Mouse (Mus musculus) MEL (cell line): ENCODE results near the gene Wdr37. TPM values are rescaled to one million over a fixed set of nuclear protein-coding genes. Genes with fewer than 3 reads are reported as not detected.

Experiments
- DNase-seq: peaks from one replicate; pipeline ENCODE4 v3.0.0; 2011; ENCODE audit warnings: low read depth, low spot score
- H3K27ac ChIP-seq: 2 replicates; pipeline ENCODE4 v1.5.1; 2012; ENCODE audit warnings: low read depth, mild to moderate bottlenecking, control low read depth, low read length, moderate library complexity; ENCODE audit not compliant: control insufficient read depth
- H3K27me3 ChIP-seq, 2 experiments: fragments of 150-350 bp in 1 of 2; sonication (generic) in 1 of 2; 2 replicates each; pipeline ENCODE4 v1.6.1; 2012; ENCODE audit warnings: low read length in 2 of 2, mild to moderate bottlenecking in 2 of 2, improper control_type of control experiment in 1 of 2, moderate library complexity in 1 of 2; ENCODE audit not compliant: insufficient read depth in 2 of 2, control insufficient read depth in 1 of 2
- H3K36me3 ChIP-seq, 2 experiments: 2 replicates each; pipeline ENCODE4 v1.6.1; 2012 to 2014; ENCODE audit warnings: low read length in 2 of 2, improper control_type of control experiment in 1 of 2, inconsistent platforms in 1 of 2, mild to moderate bottlenecking in 1 of 2; ENCODE audit not compliant: insufficient read depth in 2 of 2, control insufficient read depth in 1 of 2
- H3K4me1 ChIP-seq, 2 experiments: fragments of 150-350 bp in 1 of 2; sonication (generic) in 1 of 2; 2 replicates each; pipeline ENCODE4 v1.6.1; 2012; ENCODE audit warnings: low read length in 2 of 2, improper control_type of control experiment in 1 of 2, mild to moderate bottlenecking in 1 of 2; ENCODE audit not compliant: insufficient read depth in 2 of 2, control insufficient read depth in 1 of 2
- H3K4me3 ChIP-seq, 2 experiments: fragments of 150-350 bp in 1 of 2; sonication (generic) in 1 of 2; 2 replicates each; pipeline ENCODE4 v1.5.1; 2012; ENCODE audit warnings: low read depth in 2 of 2, low read length in 2 of 2, mild to moderate bottlenecking in 2 of 2, moderate library complexity in 2 of 2, control low read depth in 1 of 2, improper control_type of control experiment in 1 of 2; ENCODE audit not compliant: control insufficient read depth in 1 of 2, insufficient read depth in 1 of 2
- H3K79me2 ChIP-seq: 2 replicates; pipeline ENCODE4 v1.6.1; 2012; ENCODE audit warnings: mild to moderate bottlenecking, low read length, moderate library complexity; ENCODE audit not compliant: control insufficient read depth, poor library complexity, insufficient read depth
- H3K9ac ChIP-seq: 2 replicates; pipeline ENCODE4 v1.6.1; 2012; ENCODE audit warnings: low read depth, mild to moderate bottlenecking, control low read depth, low read length, moderate library complexity; ENCODE audit not compliant: control insufficient read depth, poor library complexity, severe bottlenecking
- H3K9me3 ChIP-seq: fragments of 150-350 bp; sonication (generic); replicated peaks from 2 replicates; pipeline ENCODE4 v1.6.1; 2012; ENCODE audit warnings: mild to moderate bottlenecking, low read length, improper control_type of control experiment, moderate library complexity; ENCODE audit not compliant: insufficient read depth
- ELF1 ChIP-seq: IDR thresholded peaks from 2 replicates; pipeline ENCODE4 v1.6.1; 2014; ENCODE audit warnings: low read depth, mild to moderate bottlenecking, inconsistent platforms, low read length, improper control_type of control experiment, moderate library complexity
- EP300 ChIP-seq, 2 experiments: IDR thresholded peaks; 2 replicates each; pipeline ENCODE4 v1.6.1; 2011; ENCODE audit warnings: improper control_type of control experiment in 2 of 2, low read length in 2 of 2, low read depth in 1 of 2, mild to moderate bottlenecking in 1 of 2
- GATA1 ChIP-seq: IDR thresholded peaks from 2 replicates; pipeline ENCODE4 v1.6.1; 2011; ENCODE audit warnings: low read depth, low read length, improper control_type of control experiment
- KAT2A ChIP-seq: conservative IDR thresholded peaks from 2 replicates; pipeline ENCODE4 v1.6.1; 2012; ENCODE audit warnings: low read depth, low read length, improper control_type of control experiment, inconsistent platforms
- MAFK ChIP-seq: IDR thresholded peaks from 2 replicates; pipeline ENCODE4 v1.6.1; 2011; ENCODE audit warnings: low read depth, mild to moderate bottlenecking, low read length, improper control_type of control experiment, borderline replicate concordance
- MYC ChIP-seq: IDR thresholded peaks from 2 replicates; pipeline ENCODE4 v1.6.1; 2011; ENCODE audit warnings: low read depth, mild to moderate bottlenecking, low read length, improper control_type of control experiment, moderate library complexity
- POLR2AphosphoS2 ChIP-seq: IDR thresholded peaks from 2 replicates; pipeline ENCODE4 v1.6.1; 2011; ENCODE audit warnings: low read length, improper control_type of control experiment
- RCOR1 ChIP-seq: IDR thresholded peaks from 2 replicates; pipeline ENCODE4 v1.6.1; 2012; ENCODE audit warnings: low read depth, mild to moderate bottlenecking, inconsistent platforms, low read length, improper control_type of control experiment
- SIN3A ChIP-seq: IDR thresholded peaks from 2 replicates; pipeline ENCODE4 v1.6.1; 2012; ENCODE audit warnings: low read length, improper control_type of control experiment, inconsistent platforms
- TBP ChIP-seq: IDR thresholded peaks from 2 replicates; pipeline ENCODE4 v1.8.0; 2011; ENCODE audit warnings: low read depth, low read length, improper control_type of control experiment
- UBTF ChIP-seq: IDR thresholded peaks from 2 replicates; pipeline ENCODE4 v1.6.1; 2012; ENCODE audit warnings: low read depth, mild to moderate bottlenecking, inconsistent platforms, low read length, improper control_type of control experiment, moderate library complexity, borderline replicate concordance; ENCODE audit not compliant: insufficient read depth
- ZKSCAN1 ChIP-seq: IDR thresholded peaks from 2 replicates; pipeline ENCODE4 v1.6.1; 2012; ENCODE audit warnings: low read depth, mild to moderate bottlenecking, inconsistent platforms, low read length, improper control_type of control experiment, moderate library complexity
- ZMIZ1 ChIP-seq: IDR thresholded peaks from 2 replicates; pipeline ENCODE4 v1.6.1; 2012; ENCODE audit warnings: low read depth, mild to moderate bottlenecking, inconsistent platforms, low read length, improper control_type of control experiment, moderate library complexity
- polyA plus RNA-seq, 2 experiments: library from polyadenylated mRNA; stranded (reverse) in 1 of 2; unstranded in 1 of 2; fragments of >175 nt in 1 of 2; fragments of >200 nt in 1 of 2; gene quantifications; 2 replicates each; pipeline versions ENCODE4 v1.2.1 to v1.2.4; 2012; ENCODE audit warnings: low replicate concordance in 2 of 2, low read depth in 1 of 2; ENCODE audit not compliant: insufficient read length in 2 of 2, insufficient read depth in 1 of 2, missing spikeins in 1 of 2
- total RNA-seq: library from RNA; depleted of rRNA; stranded (reverse); fragments of 300-350 nt; gene quantifications from 2 replicates; pipeline ENCODE4 v1.2.3, GENCODE M21; 2012

The Wdr37 gene
- total and polyA plus RNA-seq, 3 experiments, result 8.6 to 14.7 TPM; not detected in 1

- H3K9me3 ChIP-seq, result no peaks in the 10 kb centered on the region
- no peaks in the 10 kb centered on the region for H3K79me2 ChIP-seq
- H3K4me3 ChIP-seq, result no peak overlapping the region
- no peaks in the 10 kb centered on the region for H3K4me1 ChIP-seq
- no peaks in the 10 kb centered on the region for H3K27me3 ChIP-seq
- no peak for DNase-seq
- H3K27ac ChIP-seq, result no peak overlapping the region
- no peak overlapping the region for H3K9ac ChIP-seq
- TF ChIP-seq POLR2AphosphoS2 (no peak), ELF1 (no peak)
- peaks cover 0 to 9% of the 10 kb centered on the region in 2 experiments; a peak in 2 of 4 replicates for H3K36me3 ChIP-seq
These were observed 49.5 kb downstream of the Wdr37 start for GRCm38 (mm10) chr13:8822201-8822600.

GRCm38 (mm10) chr13:8805931-8806330, 65.8 kb downstream of the Wdr37 start:
- Histone ChIP-seq H3K27me3 (no peaks in the 10 kb centered on the region), H3K79me2 (no peaks in the 10 kb centered on the region), H3K27ac (no peak overlapping the region), H3K9me3 (no peaks in the 10 kb centered on the region)
- DNase-seq, result no peak
- TF ChIP-seq ZKSCAN1 (no peak), EP300 (IDR thresholded peaks at IDR 0.05; ENCODE audit: low read depth in 1 of 2, low read length in 2 of 2) (no peak), MAFK (no peak), RCOR1 (no peak), MYC (no peak)
- TF ChIP-seq, all 39 proteins: peak for 0
- Histone ChIP-seq H3K4me3 (no peak overlapping the region), H3K9ac (no peak overlapping the region), H3K4me1 (no peaks in the 10 kb centered on the region), H3K36me3 (0 out of 4 replicates have a peak, but pooled peaks cover 0 to 2% of the 10 kb centered on the region in 2 experiments)

- Histone ChIP-seq H3K36me3 (no peaks in the 10 kb centered on the region), H3K9me3 (no peaks in the 10 kb centered on the region), H3K4me3 (no peak overlapping the region), H3K79me2 (no peaks in the 10 kb centered on the region), H3K27me3 (no peaks in the 10 kb centered on the region), H3K4me1 (no peaks in the 10 kb centered on the region), H3K27ac (no peak overlapping the region), H3K9ac (no peak overlapping the region)
- DNase-seq, result no peak
- TF ChIP-seq GATA1 (no peak), KAT2A (no peak), SIN3A (no peak), ZMIZ1 (no peak), TBP (no peak), UBTF (no peak)
- TF ChIP-seq, all 39 proteins: peak for 0
These were observed 71.1 kb downstream of the Wdr37 start for GRCm38 (mm10) chr13:8800576-8800975.
